Mouse (Mus musculus) telencephalon, adult 2 months (tissue): ENCODE measurements around the gene Pcolce.

Source experiments
- DNase-seq: peaks from one replicate; pipeline ENCODE4 v3.0.0-alpha.2; 2011; ENCODE audit warnings: low read depth, low spot score

Pcolce gene

GRCm38 (mm10) chr5:137596601-137597261, 16.9 kb downstream of the Pcolce start:
- no peak for DNase-seq

GRCm38 (mm10) chr5:137595921-137596320, 17.7 kb downstream of the Pcolce start:
- no peak for DNase-seq

DNA sequence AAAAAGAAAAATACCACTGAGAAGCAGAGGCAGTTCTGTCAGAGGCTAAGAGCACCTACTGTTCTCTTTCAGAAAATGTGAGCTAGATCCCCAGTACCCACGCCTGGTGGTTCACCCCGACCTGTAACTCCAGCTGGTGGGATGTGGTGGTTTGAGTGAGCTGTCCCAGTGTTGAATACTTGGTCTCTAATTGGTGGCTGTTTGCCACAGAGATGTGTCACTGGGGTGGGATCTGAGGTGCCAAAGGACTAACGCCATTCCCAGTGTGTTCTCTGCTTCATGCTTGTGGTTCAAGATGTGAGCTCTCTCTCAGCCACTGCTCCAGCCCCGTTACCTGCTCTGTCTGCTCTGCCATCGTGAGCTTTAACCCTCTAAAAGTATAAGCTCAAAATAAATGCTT, 23.1 kb downstream of the Pcolce start:
- no peak for DNase-seq

- DNase-seq, result no peak
Observed at GRCm38 (mm10) chr5:137584976-137585375, 28.6 kb downstream of the Pcolce start.

- peak; percentile 61 for DNase-seq
Observed at GRCm38 (mm10) chr5:137583670-137584169, 29.9 kb downstream of the Pcolce start.

DNA sequence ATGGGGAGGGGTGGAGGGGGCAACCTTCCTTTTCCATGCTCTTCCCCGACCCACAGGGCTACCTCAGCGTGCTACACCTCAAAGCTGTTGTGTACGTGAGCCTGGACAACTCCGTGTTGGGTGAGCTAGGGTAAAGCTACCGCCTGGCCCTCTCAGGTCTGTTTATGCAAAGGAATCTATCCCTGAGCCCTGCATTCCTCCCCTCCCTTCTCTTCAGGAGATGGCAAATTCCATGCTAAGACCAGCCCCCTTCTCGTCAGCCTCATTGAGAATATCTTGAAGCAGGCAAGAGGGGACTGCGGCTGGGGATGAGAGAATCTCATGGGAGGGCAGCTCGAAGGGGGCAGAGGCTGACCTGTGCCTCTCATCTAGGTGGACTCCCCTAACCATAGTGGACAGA, 30.9 kb downstream of the Pcolce start:
- DNase-seq, result no peak

GRCm38 (mm10) chr5:137580246-137580645, 33.3 kb downstream of the Pcolce start:
- DNase-seq, result no peak

GRCm38 (mm10) chr5:137574470-137574901, 39.1 kb downstream of the Pcolce start:
- DNase-seq, result no peak

GRCm38 (mm10) chr5:137570691-137571586, 42.6 kb downstream of the Pcolce start:
- DNase-seq, result no peak

GRCm38 (mm10) chr5:137570181-137570580, 43.4 kb downstream of the Pcolce start:
- DNase-seq, result no peak

- DNase-seq, result no peak
Observed at GRCm38 (mm10) chr5:137569665-137570064, 43.9 kb downstream of the Pcolce start, which contains the start of gene Tfr2. Tfr2 (plus strand) TSS chr5:137569840.

GRCm38 (mm10) chr5:137569031-137569430, 44.6 kb downstream of the Pcolce start:
- no peak for DNase-seq

DNA sequence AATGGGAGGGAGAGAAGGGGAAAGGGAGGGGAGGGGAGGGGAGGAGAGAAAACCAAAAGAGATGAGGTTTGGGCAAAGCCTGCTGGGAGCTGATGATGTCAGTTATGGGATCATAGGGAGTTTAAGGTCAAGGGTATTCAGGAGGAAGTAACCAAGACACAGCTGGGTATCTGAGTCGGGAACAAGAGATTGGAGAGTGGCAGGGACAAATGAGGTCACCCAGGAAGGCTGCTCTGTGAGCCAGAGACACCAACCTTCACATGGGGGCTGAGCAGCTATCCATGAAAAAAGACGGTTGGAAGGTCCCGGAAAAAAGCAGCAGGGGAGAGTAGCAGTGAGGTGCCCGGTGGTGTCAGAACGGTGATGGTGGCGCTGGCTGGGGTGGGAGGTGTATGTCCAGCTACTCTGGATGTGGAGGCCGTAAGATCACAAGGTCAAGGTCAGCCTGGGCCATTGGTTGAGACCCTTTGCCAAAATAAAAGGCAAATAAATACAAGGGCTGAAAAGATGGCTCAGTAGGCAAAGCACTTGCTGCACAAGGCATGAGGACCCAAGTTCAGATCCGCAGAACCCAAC, 45.3 kb downstream of the Pcolce start:
- DNase-seq, result no peak

- DNase-seq, result no peak
Observed at GRCm38 (mm10) chr5:137566416-137566815, 47.2 kb downstream of the Pcolce start.

DNA sequence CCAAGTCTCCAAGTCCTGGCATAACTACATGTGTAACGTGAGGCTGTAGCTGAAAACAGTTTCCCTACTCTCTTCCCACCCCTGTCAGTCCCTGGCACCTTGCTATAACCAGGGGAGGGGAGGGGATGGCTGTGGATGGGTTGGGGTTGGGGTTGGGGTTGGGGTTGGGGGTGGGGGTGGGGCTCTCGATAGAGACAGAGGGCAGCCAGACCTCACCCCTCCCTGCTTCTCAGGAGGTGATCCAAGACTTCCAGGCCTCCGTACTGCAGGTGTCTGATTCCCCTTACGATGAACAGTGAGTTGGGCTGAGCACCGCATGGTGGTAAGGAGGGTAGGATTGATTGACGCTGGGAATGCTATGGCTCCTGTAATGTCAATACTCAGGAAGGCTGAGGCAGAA, 47.8 kb downstream of the Pcolce start:
- no peak for DNase-seq

DNA sequence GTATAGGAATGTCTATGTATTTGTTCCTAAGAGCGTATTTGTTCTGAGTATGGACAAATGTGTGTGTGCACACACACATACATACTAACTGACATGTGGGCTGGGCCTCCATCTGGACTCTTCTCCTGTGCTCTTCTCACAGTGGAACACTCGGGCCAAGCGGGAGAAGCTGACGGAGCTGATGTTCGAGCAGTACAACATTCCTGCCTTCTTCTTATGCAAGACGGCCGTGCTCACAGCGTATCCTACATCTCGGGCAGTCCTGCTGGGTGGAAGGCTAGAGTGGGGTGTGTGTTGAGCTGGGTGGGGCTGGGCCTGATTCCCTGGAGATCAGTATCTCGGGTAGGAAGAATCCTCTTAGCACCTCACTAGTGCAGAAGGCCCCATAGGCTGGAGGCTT, 50.6 kb downstream of the Pcolce start:
- DNase-seq, result peak; percentile 49

DNA sequence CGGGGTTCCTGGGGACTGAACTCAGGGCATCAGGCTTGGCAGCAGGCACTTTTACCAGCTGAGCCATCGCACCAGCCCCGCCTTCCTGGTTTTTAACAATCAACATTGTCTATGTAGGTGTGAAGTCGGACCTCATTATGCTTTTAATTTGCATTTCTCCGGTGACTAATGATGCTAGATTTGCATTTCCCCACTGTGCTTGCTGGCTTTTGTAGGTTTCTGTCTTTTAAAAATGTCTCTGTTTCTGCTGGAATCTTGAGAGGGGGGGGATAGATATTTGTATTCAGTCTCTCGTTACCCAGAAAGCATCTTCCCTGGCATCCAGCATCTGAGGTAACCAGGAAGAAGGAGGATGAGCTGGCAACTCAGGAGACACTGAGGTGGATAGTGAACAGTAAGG, 52.0 kb downstream of the Pcolce start:
- peak; percentile 50 for DNase-seq
